Mouse (Mus musculus): ENCODE results near the gene Fam49a. TPM values are rescaled to one million over a fixed set of nuclear protein-coding genes. Genes with fewer than 3 reads are reported as not detected.

The Fam49a gene
- polyA plus RNA-seq, 1 experiment from 2014 or later: 4.8 TPM

DNA sequence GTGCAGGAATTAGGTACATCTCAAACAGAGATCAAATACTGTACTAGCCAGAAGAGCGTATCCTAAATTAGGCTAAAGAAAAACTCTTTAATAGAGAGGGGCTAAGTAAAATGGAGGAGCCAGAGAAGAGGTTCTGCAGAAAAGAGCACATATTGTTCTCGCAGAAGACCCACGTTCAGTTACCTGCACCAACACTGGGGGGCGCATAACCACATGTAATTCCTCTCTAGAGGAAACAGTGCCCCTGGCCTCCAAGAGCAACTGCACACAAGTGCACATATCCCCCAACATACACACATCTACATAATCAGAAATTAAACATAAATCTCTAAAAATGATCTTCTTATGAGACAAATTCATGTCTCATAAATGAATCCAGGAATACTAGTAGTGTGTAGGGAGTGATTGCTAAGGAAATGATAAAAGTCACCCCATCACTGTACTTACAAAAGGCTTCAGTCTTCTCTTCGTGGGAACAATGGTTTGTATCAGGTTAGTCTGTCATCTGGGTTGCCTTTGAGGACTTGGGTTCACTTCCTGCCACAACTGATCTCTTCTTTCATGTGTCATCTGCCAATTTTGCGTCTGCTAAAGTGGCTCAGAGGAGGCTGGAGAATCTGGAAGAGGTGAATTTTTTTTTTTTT is 87.8 kb downstream of the Fam49a start:
- Histone ChIP-seq H3K9ac (ENCODE audit: low read depth, low read length) (no peak overlapping the region), H3K4me3 (ENCODE audit: low read depth, low read length) (no peak overlapping the region)
- WGBS: 64% methylated on average over 6 of the region's 6 CpGs

DNA sequence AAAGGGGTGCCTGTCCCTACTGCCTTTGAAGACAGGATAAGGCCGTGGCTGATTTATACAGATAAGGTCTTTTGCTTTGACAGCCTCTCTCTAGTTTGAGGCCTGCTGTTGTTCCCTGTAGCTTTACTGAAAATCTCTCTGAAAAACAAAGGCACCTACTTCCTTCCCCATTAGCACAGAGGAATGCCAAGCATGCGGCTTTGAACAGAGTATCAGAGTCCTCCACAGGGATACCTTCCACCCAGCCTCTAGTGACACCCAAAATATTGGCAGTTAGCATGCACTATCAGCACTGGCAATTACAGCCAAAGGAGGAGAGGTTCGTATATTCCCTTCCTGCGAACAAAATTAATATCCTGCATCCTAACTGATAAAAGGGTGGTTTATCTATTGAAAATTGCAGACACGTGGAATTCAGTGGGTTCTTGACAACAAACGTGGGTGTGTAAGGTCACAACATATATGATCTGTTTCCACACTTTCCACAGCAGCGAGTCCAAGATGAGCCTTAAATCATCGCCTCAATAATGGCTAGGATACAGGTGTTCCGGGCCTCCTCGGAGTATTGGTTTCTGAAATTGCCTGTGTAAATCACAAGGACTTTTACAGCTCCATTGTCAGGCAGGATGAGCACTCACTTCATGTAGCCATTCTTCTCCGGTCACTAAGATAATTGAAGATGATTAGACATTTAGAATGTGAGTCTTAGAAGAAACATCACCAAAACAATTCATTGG is 90.0 kb downstream of the Fam49a start:
- H3K4me3 ChIP-seq (ENCODE audit: low read depth, low read length): no peak overlapping the region
- ATAC-seq (replicated peaks; ENCODE audit: low FRiP score) (no peak), DNase-seq (ENCODE audit: low spot score) (no peak)
- H3K27ac ChIP-seq (ENCODE audit: low read depth, low read length): no peak overlapping the region
- no peak overlapping the region for H3K4me2 ChIP-seq
- H3K9me3 ChIP-seq (ENCODE audit: control insufficient read depth, low read length): no peaks in the 10 kb centered on the region
- H3K4me1 ChIP-seq (replicated peaks; ENCODE audit: control insufficient read depth, insufficient read depth, low read length): no peaks in the 10 kb centered on the region
- no peak overlapping the region for H3K9ac ChIP-seq (ENCODE audit: low read depth, low read length)
- 47% methylated on average over 11 of the region's 11 CpGs for WGBS
- no peaks in the 10 kb centered on the region for H3K27me3 ChIP-seq (replicated peaks; ENCODE audit: control insufficient read depth, insufficient read depth, low read length)
- H3K36me3 ChIP-seq (ENCODE audit: control insufficient read depth, insufficient read depth, low read length): no peaks in the 10 kb centered on the region

More for the DNA sequence above, 87.8 kb downstream of the Fam49a start:
- ATAC-seq (replicated peaks; ENCODE audit: low FRiP score): no peak
- H3K9me3 ChIP-seq (ENCODE audit: control insufficient read depth, low read length): no peaks in the 10 kb centered on the region
- H3K27ac ChIP-seq (ENCODE audit: low read depth, low read length): no peak overlapping the region
- no peaks in the 10 kb centered on the region for H3K36me3 ChIP-seq (ENCODE audit: control insufficient read depth, insufficient read depth, low read length)
- no peaks in the 10 kb centered on the region for H3K4me1 ChIP-seq (replicated peaks; ENCODE audit: control insufficient read depth, insufficient read depth, low read length)
- no peak overlapping the region for H3K4me2 ChIP-seq
- H3K27me3 ChIP-seq (replicated peaks; ENCODE audit: control insufficient read depth, insufficient read depth, low read length): no peaks in the 10 kb centered on the region
- DNase-seq (ENCODE audit: low spot score): no peak

DNA sequence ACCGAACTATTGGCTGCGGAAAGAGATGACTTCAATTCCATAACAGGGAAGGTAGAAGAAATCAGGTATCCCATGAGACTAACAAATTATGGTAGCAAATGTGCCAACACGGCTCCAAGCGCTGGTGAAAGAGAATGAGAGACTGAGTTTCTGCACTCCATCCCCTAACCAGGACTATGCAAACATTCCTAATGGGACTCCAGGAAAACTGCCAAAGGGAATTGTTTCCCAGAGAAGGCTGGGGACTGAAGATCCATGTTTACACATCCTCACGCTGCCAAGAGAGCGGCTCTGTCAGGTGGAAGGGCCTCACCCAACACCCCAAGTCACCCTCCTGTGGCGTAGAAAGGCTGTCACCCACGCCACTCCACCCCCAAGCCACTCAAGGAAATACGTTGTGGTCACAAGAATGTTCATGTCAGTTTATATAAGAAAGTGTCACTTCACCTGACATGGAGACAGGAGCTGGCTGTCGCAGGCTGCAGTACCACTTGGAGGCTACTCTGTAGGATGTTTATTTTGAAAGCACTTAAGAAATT is 92.2 kb downstream of the Fam49a start:
- H3K27me3 ChIP-seq (replicated peaks; ENCODE audit: control insufficient read depth, insufficient read depth, low read length): no peaks in the 10 kb centered on the region
- no peaks in the 10 kb centered on the region for H3K9me3 ChIP-seq (ENCODE audit: control insufficient read depth, low read length)
- ATAC-seq (replicated peaks; ENCODE audit: low FRiP score) (no peak), DNase-seq (ENCODE audit: low spot score) (no peak)
- H3K27ac ChIP-seq (ENCODE audit: low read depth, low read length): no peak overlapping the region
- no peaks in the 10 kb centered on the region for H3K4me1 ChIP-seq (replicated peaks; ENCODE audit: control insufficient read depth, insufficient read depth, low read length)
- no peak overlapping the region for H3K4me3 ChIP-seq (ENCODE audit: low read depth, low read length)
- H3K36me3 ChIP-seq (ENCODE audit: control insufficient read depth, insufficient read depth, low read length): no peaks in the 10 kb centered on the region
- 72% methylated on average over 10 of the region's 10 CpGs for WGBS
- no peak overlapping the region for H3K4me2 ChIP-seq
- no peak overlapping the region for H3K9ac ChIP-seq (ENCODE audit: low read depth, low read length)

DNA sequence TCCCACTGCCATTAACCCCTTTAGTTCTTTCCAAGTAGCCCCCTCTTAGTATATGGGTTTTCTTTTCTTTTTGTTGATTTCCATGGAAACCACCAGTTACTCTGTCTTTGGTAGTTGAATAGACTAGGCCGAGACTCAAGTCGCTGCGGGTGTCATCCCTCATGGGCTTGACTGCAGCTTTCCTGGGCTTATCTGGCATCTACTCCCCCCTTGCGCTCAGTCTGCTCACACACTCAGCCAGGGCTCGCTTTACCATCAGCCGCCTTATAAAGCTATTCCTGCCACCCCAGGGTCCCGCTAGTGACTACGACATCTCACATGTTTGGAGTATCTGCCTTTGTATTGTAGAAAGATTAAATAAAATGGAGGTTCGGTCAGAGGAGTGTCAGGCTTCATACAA is 94.1 kb downstream of the Fam49a start:
- ATAC-seq (replicated peaks; ENCODE audit: low FRiP score) (no peak), DNase-seq (ENCODE audit: low spot score) (no peak)
- no peaks in the 10 kb centered on the region for H3K9me3 ChIP-seq (ENCODE audit: control insufficient read depth, low read length)
- no peaks in the 10 kb centered on the region for H3K27me3 ChIP-seq (replicated peaks; ENCODE audit: control insufficient read depth, insufficient read depth, low read length)
- no peak overlapping the region for H3K9ac ChIP-seq (ENCODE audit: low read depth, low read length)
- WGBS: 60% methylated on average over 9 of the region's 9 CpGs
- H3K4me3 ChIP-seq (ENCODE audit: low read depth, low read length): no peak overlapping the region
- H3K36me3 ChIP-seq (ENCODE audit: control insufficient read depth, insufficient read depth, low read length): no peaks in the 10 kb centered on the region
- no peaks in the 10 kb centered on the region for H3K4me1 ChIP-seq (replicated peaks; ENCODE audit: control insufficient read depth, insufficient read depth, low read length)
- H3K4me2 ChIP-seq: no peak overlapping the region
- H3K27ac ChIP-seq (ENCODE audit: low read depth, low read length): no peak overlapping the region

DNA sequence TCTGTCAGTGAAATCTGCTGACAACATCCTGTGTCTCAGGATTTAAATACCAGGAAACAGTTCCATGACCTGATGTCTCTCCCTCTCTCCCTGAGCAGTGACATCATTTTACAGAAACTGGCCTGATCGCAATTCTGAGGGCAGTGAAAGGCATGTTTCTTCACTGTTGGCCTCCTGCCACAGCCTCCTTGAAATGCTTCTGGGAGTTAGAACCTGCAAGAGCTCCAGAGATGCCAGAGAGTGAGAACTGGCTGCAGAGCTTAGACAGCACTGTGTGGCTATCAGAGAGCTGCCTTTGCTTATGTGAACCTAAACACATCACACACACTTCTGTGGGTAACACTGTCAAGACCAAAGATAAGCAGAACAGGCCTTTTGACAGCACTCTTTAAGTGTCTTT is 94.5 kb downstream of the Fam49a start:
- Histone ChIP-seq H3K4me3 (ENCODE audit: low read depth, low read length) (no peak overlapping the region), H3K9me3 (ENCODE audit: control insufficient read depth, low read length) (no peaks in the 10 kb centered on the region), H3K4me2 (no peak overlapping the region), H3K36me3 (ENCODE audit: control insufficient read depth, insufficient read depth, low read length) (no peaks in the 10 kb centered on the region), H3K4me1 (replicated peaks; ENCODE audit: control insufficient read depth, insufficient read depth, low read length) (no peaks in the 10 kb centered on the region), H3K27ac (ENCODE audit: low read depth, low read length) (no peak overlapping the region), H3K27me3 (replicated peaks; ENCODE audit: control insufficient read depth, insufficient read depth, low read length) (no peaks in the 10 kb centered on the region), H3K9ac (ENCODE audit: low read depth, low read length) (no peak overlapping the region)
- 41% methylated on average over 1 of the region's 1 CpGs for WGBS
- ATAC-seq (replicated peaks; ENCODE audit: low FRiP score): no peak
- DNase-seq (ENCODE audit: low spot score): no peak

DNA sequence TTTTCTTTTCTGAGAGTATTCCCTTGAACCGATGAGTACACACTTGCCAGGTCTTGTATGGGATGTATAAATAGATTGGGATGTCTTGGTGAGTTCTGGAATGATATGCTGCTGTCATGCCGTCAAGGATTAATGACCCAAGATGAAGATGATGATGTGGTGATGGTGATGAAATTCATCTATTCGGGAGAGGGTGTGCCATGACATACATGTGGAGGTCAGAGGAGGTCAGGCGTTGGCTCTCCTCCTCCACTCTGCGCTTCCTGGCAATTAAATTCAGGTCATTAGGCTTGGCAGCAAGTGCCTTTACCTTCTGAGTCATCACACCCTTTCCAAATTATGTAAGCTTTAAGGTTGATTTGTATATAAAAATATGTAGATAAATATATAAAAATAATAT is 95.0 kb downstream of the Fam49a start:
- H3K4me3 ChIP-seq (ENCODE audit: low read depth, low read length): no peak overlapping the region
- H3K9ac ChIP-seq (ENCODE audit: low read depth, low read length): no peak overlapping the region
- DNase-seq (ENCODE audit: low spot score) (no peak), ATAC-seq (replicated peaks; ENCODE audit: low FRiP score) (no peak)
- H3K27me3 ChIP-seq (replicated peaks; ENCODE audit: control insufficient read depth, insufficient read depth, low read length): no peaks in the 10 kb centered on the region
- H3K4me2 ChIP-seq: no peak overlapping the region
- H3K36me3 ChIP-seq (ENCODE audit: control insufficient read depth, insufficient read depth, low read length): no peaks in the 10 kb centered on the region
- H3K4me1 ChIP-seq (replicated peaks; ENCODE audit: control insufficient read depth, insufficient read depth, low read length): no peaks in the 10 kb centered on the region
- WGBS: 73% methylated on average over 5 of the region's 5 CpGs
- no peak overlapping the region for H3K27ac ChIP-seq (ENCODE audit: low read depth, low read length)
- H3K9me3 ChIP-seq (ENCODE audit: control insufficient read depth, low read length): no peaks in the 10 kb centered on the region

DNA sequence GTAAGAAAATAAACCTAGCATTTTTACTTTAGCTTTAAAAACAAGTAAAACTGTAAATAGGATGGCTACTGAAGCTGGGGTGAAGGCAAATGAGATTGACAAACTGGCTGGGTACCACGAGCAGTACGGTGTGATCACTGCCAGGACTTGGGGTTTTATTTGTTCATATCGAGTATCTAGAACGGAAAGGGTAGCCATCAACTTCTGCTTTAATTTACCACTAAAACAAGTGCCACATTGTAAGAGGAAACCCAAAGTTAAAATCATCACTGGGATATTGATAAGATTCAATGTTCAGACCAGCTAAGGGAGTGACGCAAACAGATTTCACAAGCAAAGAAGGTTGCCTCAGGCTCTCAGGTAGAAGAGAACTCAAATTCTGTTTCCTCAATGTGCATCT is 98.0 kb downstream of the Fam49a start:
- Histone ChIP-seq H3K9ac (ENCODE audit: low read depth, low read length) (no peak overlapping the region), H3K9me3 (ENCODE audit: control insufficient read depth, low read length) (no peaks in the 10 kb centered on the region), H3K4me1 (replicated peaks; ENCODE audit: control insufficient read depth, insufficient read depth, low read length) (no peaks in the 10 kb centered on the region), H3K27ac (ENCODE audit: low read depth, low read length) (no peak overlapping the region), H3K4me3 (ENCODE audit: low read depth, low read length) (no peak overlapping the region), H3K36me3 (ENCODE audit: control insufficient read depth, insufficient read depth, low read length) (no peaks in the 10 kb centered on the region), H3K4me2 (no peak overlapping the region), H3K27me3 (replicated peaks; ENCODE audit: control insufficient read depth, insufficient read depth, low read length) (no peaks in the 10 kb centered on the region)
- no peak for ATAC-seq (replicated peaks; ENCODE audit: low FRiP score)
- no peak for DNase-seq (ENCODE audit: low spot score)
- 86% methylated on average over 5 of the region's 5 CpGs for WGBS

DNA sequence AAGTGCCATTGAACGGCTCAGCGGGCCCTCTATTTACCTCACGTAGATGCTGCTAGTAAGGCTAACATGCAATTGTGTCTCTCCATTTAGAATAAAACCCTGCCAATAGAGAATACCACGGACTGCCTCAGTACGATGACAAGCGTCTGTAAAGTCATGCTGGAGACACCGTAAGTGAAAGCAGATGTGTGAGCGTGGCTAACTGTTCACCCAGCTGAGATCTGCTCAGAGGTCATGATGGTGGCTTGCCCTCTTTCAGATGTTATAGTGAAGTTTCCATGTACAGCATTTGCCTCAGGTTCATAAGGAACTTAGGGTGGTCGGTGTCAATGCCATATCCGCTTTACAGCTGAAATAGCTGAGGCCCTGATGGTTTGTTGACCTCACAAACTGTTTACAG is 100.4 kb downstream of the Fam49a start:
- no peak overlapping the region for H3K27ac ChIP-seq (ENCODE audit: low read depth, low read length)
- ATAC-seq (replicated peaks; ENCODE audit: low FRiP score) (no peak), DNase-seq (ENCODE audit: low spot score) (no peak)
- 83% methylated on average over 10 of the region's 10 CpGs for WGBS
- H3K9me3 ChIP-seq (ENCODE audit: control insufficient read depth, low read length): no peaks in the 10 kb centered on the region
- no peak overlapping the region for H3K4me2 ChIP-seq
- no peak overlapping the region for H3K4me3 ChIP-seq (ENCODE audit: low read depth, low read length)
- H3K27me3 ChIP-seq (replicated peaks; ENCODE audit: control insufficient read depth, insufficient read depth, low read length): no peaks in the 10 kb centered on the region
- no peaks in the 10 kb centered on the region for H3K4me1 ChIP-seq (replicated peaks; ENCODE audit: control insufficient read depth, insufficient read depth, low read length)
- H3K9ac ChIP-seq (ENCODE audit: low read depth, low read length): no peak overlapping the region
- H3K36me3 ChIP-seq (ENCODE audit: control insufficient read depth, insufficient read depth, low read length): no peaks in the 10 kb centered on the region

DNA sequence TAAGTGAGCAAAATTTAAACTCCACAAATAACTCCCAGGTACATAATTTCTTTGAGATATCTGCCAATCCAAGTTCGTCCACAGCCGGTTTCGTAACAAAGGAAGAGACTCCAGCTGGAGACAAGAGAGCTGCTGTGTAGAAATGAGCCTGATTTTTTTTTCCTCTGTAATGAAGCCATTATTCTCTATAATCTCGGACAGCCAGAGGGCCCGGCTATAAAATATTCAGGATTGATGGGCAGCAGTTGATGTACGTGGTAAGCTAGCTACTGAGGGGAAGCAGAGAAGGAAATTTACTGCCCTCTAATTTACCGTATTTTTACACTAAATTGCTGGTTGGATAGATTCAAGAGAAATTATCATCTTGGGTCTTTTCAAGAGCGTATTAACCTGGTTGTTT is 102.3 kb downstream of the Fam49a start:
- WGBS: 77% methylated on average over 8 of the region's 8 CpGs

More for the DNA sequence above, 102.3 kb downstream of the Fam49a start:
- no peak overlapping the region for H3K4me2 ChIP-seq
- H3K4me3 ChIP-seq (ENCODE audit: low read depth, low read length): no peak overlapping the region
- H3K27me3 ChIP-seq (replicated peaks; ENCODE audit: control insufficient read depth, insufficient read depth, low read length): no peaks in the 10 kb centered on the region
- DNase-seq (ENCODE audit: low spot score) (no peak), ATAC-seq (replicated peaks; ENCODE audit: low FRiP score) (no peak)
- H3K36me3 ChIP-seq (ENCODE audit: control insufficient read depth, insufficient read depth, low read length): no peaks in the 10 kb centered on the region
- no peak overlapping the region for H3K27ac ChIP-seq (ENCODE audit: low read depth, low read length)
- no peaks in the 10 kb centered on the region for H3K4me1 ChIP-seq (replicated peaks; ENCODE audit: control insufficient read depth, insufficient read depth, low read length)
- H3K9me3 ChIP-seq (ENCODE audit: control insufficient read depth, low read length): no peaks in the 10 kb centered on the region
- H3K9ac ChIP-seq (ENCODE audit: low read depth, low read length): no peak overlapping the region
